In genomic region chr6:147032303-147032925, GRCm38 (mm10) we compare ENCODE assay signal across 19 mouse cellular contexts. TPM values are rescaled to one million over a fixed set of nuclear protein-coding genes. Genes with fewer than 3 reads are reported as not detected.
DNase-seq lines count a peak whose midpoint lies in the region; ATAC-seq and TF ChIP-seq lines count a peak whose summit lies in the region.
"Had no signal": no experiment of that assay in that cellular context is flagged by ENCODE, and none has a peak within 500 bp of the region (broad histone marks: within the 10 kb centered on the region; RNA-seq: fewer than 3 reads in every experiment).

Rep15 (plus strand) TSS chr6:147032584.

- no peaks in the 10 kb centered on the region for H3K27me3 ChIP-seq in liver, postnatal 0 days (ENCODE audit: insufficient read depth, low read length)
- no peaks in the 10 kb centered on the region for H3K27me3 ChIP-seq in liver, embryonic 12.5 days (replicated peaks)
- H3K27me3 ChIP-seq in stomach, postnatal 0 days (ENCODE audit: control insufficient read depth, insufficient read depth, low read length), result no peaks in the 10 kb centered on the region
- H3K27me3 ChIP-seq: embryonic facial prominence, embryonic 12.5 days; limb, embryonic 13.5 days had no signal

- no peak for TF ChIP-seq POLR2A in brain, embryonic 14.5 days (IDR thresholded peaks at IDR 0.05; ENCODE audit: borderline replicate concordance, extremely low read depth, insufficient read depth, insufficient read length, poor library complexity, severe bottlenecking)

- ATAC-seq in liver, postnatal 0 days, result no peak
- ATAC-seq in liver, embryonic 12.5 days, result no peak
- peak; percentile 89 for ATAC-seq in stomach, postnatal 0 days (ENCODE audit: low FRiP score, low TSS enrichment)
- ATAC-seq: hindbrain, postnatal 0 days had no signal

- no peak within 1 kb of the TSS for H3K9ac ChIP-seq in liver, postnatal 0 days (replicated peaks)
- no peak within 1 kb of the TSS for H3K9ac ChIP-seq in liver, embryonic 12.5 days
- peak within 1 kb of the TSS; percentile 36 for H3K9ac ChIP-seq in stomach, postnatal 0 days (ENCODE audit: low read length)
- H3K9ac ChIP-seq: embryonic facial prominence, embryonic 12.5 days; limb, embryonic 13.5 days had no signal

- no peak for TF ChIP-seq EP300 in liver, postnatal 0 days (IDR thresholded peaks at IDR 0.05; ENCODE audit: low read depth)
- TF ChIP-seq EP300 in stomach, postnatal 0 days (optimal IDR thresholded peaks at IDR 0.05), result no peak

- no peak within 1 kb of the TSS for H3K27ac ChIP-seq in liver, postnatal 0 days (ENCODE audit: low read depth)
- H3K27ac ChIP-seq in liver, embryonic 12.5 days, result no peak within 1 kb of the TSS
- H3K27ac ChIP-seq in stomach, postnatal 0 days (replicated peaks), result peak within 1 kb of the TSS; percentile 36; the same call in 1 of the 2 replicates
- H3K27ac ChIP-seq: embryonic facial prominence, embryonic 12.5 days; heart, embryonic 10.5 days; hindbrain, postnatal 0 days; layer of hippocampus, adult 2 months; left cerebral cortex, adult 2 months; limb, embryonic 13.5 days had no signal

- H3K9me3 ChIP-seq in liver, postnatal 0 days (ENCODE audit: low read length), result no peaks in the 10 kb centered on the region
- no peaks in the 10 kb centered on the region for H3K9me3 ChIP-seq in liver, embryonic 12.5 days (replicated peaks)
- no peaks in the 10 kb centered on the region for H3K9me3 ChIP-seq in stomach, postnatal 0 days (ENCODE audit: control insufficient read depth, low read length)
- H3K9me3 ChIP-seq: embryonic facial prominence, embryonic 12.5 days; G1E; heart, embryonic 10.5 days; limb, embryonic 13.5 days had no signal

- H3K4me1 ChIP-seq in liver, postnatal 0 days (ENCODE audit: insufficient read depth), result no peaks in the 10 kb centered on the region
- H3K4me1 ChIP-seq in liver, embryonic 12.5 days, result no peaks in the 10 kb centered on the region
- no peaks in the 10 kb centered on the region for H3K4me1 ChIP-seq in stomach, postnatal 0 days (replicated peaks; ENCODE audit: control insufficient read depth, insufficient read depth)
- H3K4me1 ChIP-seq: embryonic facial prominence, embryonic 12.5 days; limb, embryonic 13.5 days had no signal

- DNase-seq in liver, postnatal 0 days, result peak; percentile 9
- peak; percentile 2 for DNase-seq in brain, embryonic 14.5 days (ENCODE audit: low read depth)
- peak; percentile 14 to 38 for DNase-seq in cerebellum, postnatal 14 days
- peak; percentile 62 for DNase-seq in stomach, postnatal 0 days (ENCODE audit: low spot score)
- no peak for DNase-seq in lung, adult 18-20 months
- no peak for DNase-seq in left cerebral cortex, adult 9 months (ENCODE audit: low spot score in 2 of 2)
- DNase-seq: adrenal gland, postnatal 25 days; gastrocnemius, postnatal 14 days; lung, postnatal 4 days; midbrain, embryonic 14.5 days; thymus, postnatal 25 days had no signal

- no peak within 1 kb of the TSS for H3K4me3 ChIP-seq in liver, postnatal 0 days (ENCODE audit: low read depth, low read length)
- H3K4me3 ChIP-seq in liver, embryonic 12.5 days, result no peak within 1 kb of the TSS
- no peak within 1 kb of the TSS for H3K4me3 ChIP-seq in stomach, postnatal 0 days (ENCODE audit: low read depth, low read length)
- H3K4me3 ChIP-seq: embryonic facial prominence, embryonic 12.5 days; heart, embryonic 10.5 days; layer of hippocampus, adult 2 months; left cerebral cortex, adult 2 months; limb, embryonic 13.5 days had no signal

- no peak for TF ChIP-seq CTCF in liver, postnatal 0 days (IDR thresholded peaks at IDR 0.05; ENCODE audit: low read depth)
- no peak for TF ChIP-seq CTCF in brain, embryonic 14.5 days (IDR thresholded peaks at IDR 0.05; ENCODE audit: borderline replicate concordance, extremely low read depth, insufficient read depth, insufficient read length)
- TF ChIP-seq CTCF in stomach, postnatal 0 days (IDR thresholded peaks at IDR 0.05; ENCODE audit: low read depth), result no peak

- H3K36me3 ChIP-seq in liver, postnatal 0 days (replicated peaks; ENCODE audit: insufficient read depth, low read length), result peaks cover 20% of the 10 kb centered on the region
- peaks cover 10% of the 10 kb centered on the region for H3K36me3 ChIP-seq in liver, embryonic 12.5 days
- peaks cover 12% of the 10 kb centered on the region; the same call in 1 of the 2 replicates for H3K36me3 ChIP-seq in stomach, postnatal 0 days (ENCODE audit: control insufficient read depth, insufficient read depth, low read length)
- H3K36me3 ChIP-seq: G1E had no signal

- no peak within 1 kb of the TSS for H3K4me2 ChIP-seq in liver, postnatal 0 days (ENCODE audit: low read depth, low read length)
- no peak within 1 kb of the TSS for H3K4me2 ChIP-seq in liver, embryonic 12.5 days
- H3K4me2 ChIP-seq in stomach, postnatal 0 days (replicated peaks; ENCODE audit: low read depth), result no peak within 1 kb of the TSS
- H3K4me2 ChIP-seq: embryonic facial prominence, embryonic 12.5 days; limb, embryonic 13.5 days had no signal

- 68% methylated on average over 13 of the region's 13 CpGs for WGBS in liver, postnatal 0 days (ENCODE audit: insufficient replicate concordance)
- WGBS in liver, embryonic 12.5 days (ENCODE audit: insufficient replicate concordance), result 60% methylated on average over 13 of the region's 13 CpGs
- 56% methylated on average over 13 of the region's 13 CpGs for WGBS in stomach, postnatal 0 days

RNA-seq across cellular contexts. Expression of gene Rep15, which starts in this region (rescaled TPM):
- 0.14 and 0.19 TPM in 2 replicates for polyA plus RNA-seq in liver, postnatal 0 days (2015; fragmentation: Nextera tagmentation; extraction: Ambion mirVana)
- 0.87 and 0.91 TPM in 2 replicates for polyA plus RNA-seq in liver, embryonic 12.5 days (2016; fragmentation: Nextera tagmentation; extraction: Ambion mirVana)
- polyA plus RNA-seq in brain, embryonic 14.5 days (2012; rRNA removed), result 0.58 and 0.66 TPM in 2 replicates
- polyA plus RNA-seq in stomach, postnatal 0 days (2015; fragmentation: Nextera tagmentation; extraction: Ambion mirVana), result 173 and 196 TPM in 2 replicates
- polyA plus RNA-seq: G1E had no signal

Comparison
In these comparisons a context has a peak if more than half of its experiments do, and no peak if none do; other contexts are left out.
1. RNA of gene Rep15 (polyA plus RNA-seq): 173 to 196 TPM in stomach, postnatal 0 days; 0.87 to 0.91 TPM in liver, embryonic 12.5 days, 0.58 to 0.66 TPM in brain, embryonic 14.5 days and 0.14 to 0.19 TPM in liver, postnatal 0 days; every median in the first group is over 10 times any median in the second.
2. Peak in DNase-seq in liver, postnatal 0 days; RNA of the gene not detected or under 1 TPM.
3. Peak in DNase-seq in brain, embryonic 14.5 days; RNA of the gene not detected or under 1 TPM.
4. DNase-seq: peak in cerebellum, postnatal 14 days (2 of 2) and stomach, postnatal 0 days (single experiment); none in lung, adult 18-20 months (0 of 2) and left cerebral cortex, adult 9 months (0 of 2).